Mouse (Mus musculus) liver, embryonic 15.5 days (tissue): ENCODE results near the gene Ccdc40. TPM values are rescaled to one million over a fixed set of nuclear protein-coding genes. Genes with fewer than 3 reads are reported as not detected.

Experiments used
- ATAC-seq: fragments of 200-750 bp; cut with Nextera tagmentation; 2 replicates; pipeline ENCODE4 v1.8.0; 2017; ENCODE audit warnings: moderate number of reproducible peaks, mild to moderate bottlenecking, moderate library complexity; ENCODE audit not compliant: insufficient read depth
- H3K27ac ChIP-seq: fragments of 300-500 bp; sonication (generic); replicated peaks from 2 replicates; pipeline ENCODE4 v1.5.1; 2015; ENCODE audit warnings: mild to moderate bottlenecking, inconsistent platforms
- H3K27me3 ChIP-seq: fragments of 300-500 bp; sonication (generic); 2 replicates; pipeline ENCODE4 v1.6.1; 2015; ENCODE audit warnings: mild to moderate bottlenecking, inconsistent platforms
- H3K36me3 ChIP-seq: fragments of 300-500 bp; sonication (generic); replicated peaks from 2 replicates; pipeline ENCODE4 v1.6.1; 2015; ENCODE audit warnings: moderate library complexity, mild to moderate bottlenecking, inconsistent platforms
- H3K4me1 ChIP-seq: fragments of 300-500 bp; sonication (generic); replicated peaks from 2 replicates; pipeline ENCODE4 v1.6.1; 2015; ENCODE audit warnings: inconsistent platforms
- H3K4me2 ChIP-seq: fragments of 300-500 bp; sonication (generic); 2 replicates; pipeline ENCODE4 v1.6.1; 2015; ENCODE audit warnings: moderate library complexity, mild to moderate bottlenecking, inconsistent platforms
- H3K4me3 ChIP-seq: fragments of 300-500 bp; sonication (generic); replicated peaks from 2 replicates; pipeline ENCODE4 v1.5.1; 2015; ENCODE audit warnings: mild to moderate bottlenecking, inconsistent platforms
- H3K9ac ChIP-seq: fragments of 300-500 bp; sonication (generic); 2 replicates; pipeline ENCODE4 v1.6.1; 2015; ENCODE audit warnings: moderate library complexity, mild to moderate bottlenecking, inconsistent platforms
- H3K9me3 ChIP-seq: fragments of 300-500 bp; sonication (generic); replicated peaks from 2 replicates; pipeline ENCODE4 v1.6.1; 2016; ENCODE audit warnings: inconsistent platforms
- WGBS: fragments of 180-500 bp; shearing (Covaris S2); methylation state at CpG from one replicate; pipeline ENCODE4 v1.1.7; 2015; ENCODE audit warnings: mixed read lengths; ENCODE audit not compliant: insufficient replicate concordance; 5-methylcytosine and 5-hydroxymethylcytosine counted together
- polyA plus RNA-seq: library from polyadenylated mRNA; unstranded; fragments of >200 nt; fragmentation: Nextera tagmentation; extraction: Ambion mirVana; gene quantifications from 2 replicates; pipeline ENCODE4 v1.2.1, GENCODE M21; 2015

Gene Ccdc40
- polyA plus RNA-seq, 1 experiment from 2014 or later, result 0.70 TPM

DNA sequence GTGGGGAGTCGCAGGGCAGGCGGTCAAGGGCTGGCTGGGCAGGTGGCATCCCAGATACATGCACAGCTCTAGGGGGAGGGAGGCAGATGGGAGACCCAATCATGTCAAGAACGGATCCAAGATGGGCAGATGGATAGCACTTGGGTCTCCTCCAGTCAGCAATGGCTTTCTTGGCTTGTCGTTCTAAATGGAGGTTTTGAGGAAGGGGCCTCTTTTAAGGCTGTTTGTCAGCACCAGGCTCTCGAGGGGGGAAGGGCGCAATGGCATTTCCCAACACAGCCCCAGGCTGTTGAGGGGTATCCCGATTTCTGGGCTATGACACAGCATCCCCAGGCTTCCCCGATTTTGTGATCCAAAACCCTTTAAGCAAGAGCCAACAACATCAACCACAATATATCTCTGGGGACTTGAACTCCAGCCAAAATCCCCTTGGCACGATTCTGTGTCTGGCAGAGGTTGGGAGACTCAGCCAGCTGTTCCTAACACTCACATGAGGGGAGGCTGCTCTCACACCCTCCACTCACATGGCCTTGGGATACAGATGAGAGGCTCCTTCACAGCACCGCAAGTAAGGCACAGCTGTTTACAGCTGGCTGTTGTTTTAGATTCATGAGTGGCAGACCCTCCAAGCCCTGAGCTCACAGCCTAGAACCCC is 18.9 kb upstream of the Ccdc40 start:
- H3K9ac ChIP-seq, result no peak overlapping the region
- H3K27ac ChIP-seq, result no peak overlapping the region
- no peak overlapping the region for H3K4me3 ChIP-seq
- no peaks in the 10 kb centered on the region for H3K36me3 ChIP-seq
- 69% methylated on average over 10 of the region's 10 CpGs for WGBS
- no peaks in the 10 kb centered on the region for H3K27me3 ChIP-seq
- H3K9me3 ChIP-seq, result no peaks in the 10 kb centered on the region
- H3K4me2 ChIP-seq, result no peak overlapping the region
- H3K4me1 ChIP-seq, result peaks cover 13% of the 10 kb centered on the region
- ATAC-seq, result no peak

DNA sequence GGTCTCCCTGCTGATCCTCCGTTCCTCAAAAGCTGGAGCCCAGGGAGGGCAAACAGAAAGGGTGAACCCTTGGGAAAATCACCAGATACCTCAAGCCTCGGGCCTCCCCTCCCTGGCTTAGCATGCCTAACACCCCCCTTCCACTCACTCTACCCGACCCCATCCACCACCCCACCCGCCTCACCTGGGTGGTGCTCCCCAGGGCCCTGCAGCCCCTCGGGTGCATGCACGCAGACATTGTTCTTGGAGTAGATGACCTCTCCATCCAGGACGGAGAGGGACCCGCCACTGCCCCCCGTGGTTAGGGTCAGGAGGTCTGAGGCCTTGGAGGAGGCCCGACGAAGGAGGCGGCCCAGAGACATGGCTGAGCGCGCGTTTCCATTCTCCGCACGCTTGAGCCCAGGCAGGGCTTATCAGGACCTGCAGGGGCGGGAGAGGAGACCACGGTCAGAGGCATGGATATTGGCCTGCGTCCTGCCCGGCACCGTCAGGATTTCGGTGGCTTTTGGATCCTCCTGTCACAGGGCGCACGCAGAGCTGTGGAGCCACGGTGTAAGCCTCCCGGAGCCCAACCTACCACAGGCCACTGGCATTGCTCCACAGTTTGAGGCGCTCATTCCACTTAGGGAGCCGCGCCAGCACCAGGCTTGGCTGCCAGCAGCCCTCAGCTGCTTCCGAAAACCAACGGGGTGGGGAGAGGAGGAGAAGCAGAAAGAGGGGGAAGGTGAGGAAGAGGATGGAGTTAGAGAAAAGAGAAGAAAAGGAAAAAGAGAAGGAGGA is 17.9 kb upstream of the Ccdc40 start:
- ATAC-seq, result no peak
- H3K27me3 ChIP-seq, result no peaks in the 10 kb centered on the region
- no peak overlapping the region for H3K4me3 ChIP-seq
- H3K9me3 ChIP-seq, result no peaks in the 10 kb centered on the region
- H3K4me1 ChIP-seq, result peaks cover 22% of the 10 kb centered on the region
- no peak overlapping the region for H3K27ac ChIP-seq
- no peaks in the 10 kb centered on the region for H3K36me3 ChIP-seq
- H3K9ac ChIP-seq, result no peak overlapping the region
- H3K4me2 ChIP-seq, result no peak overlapping the region
- 72% methylated on average over 32 of the region's 32 CpGs for WGBS

DNA sequence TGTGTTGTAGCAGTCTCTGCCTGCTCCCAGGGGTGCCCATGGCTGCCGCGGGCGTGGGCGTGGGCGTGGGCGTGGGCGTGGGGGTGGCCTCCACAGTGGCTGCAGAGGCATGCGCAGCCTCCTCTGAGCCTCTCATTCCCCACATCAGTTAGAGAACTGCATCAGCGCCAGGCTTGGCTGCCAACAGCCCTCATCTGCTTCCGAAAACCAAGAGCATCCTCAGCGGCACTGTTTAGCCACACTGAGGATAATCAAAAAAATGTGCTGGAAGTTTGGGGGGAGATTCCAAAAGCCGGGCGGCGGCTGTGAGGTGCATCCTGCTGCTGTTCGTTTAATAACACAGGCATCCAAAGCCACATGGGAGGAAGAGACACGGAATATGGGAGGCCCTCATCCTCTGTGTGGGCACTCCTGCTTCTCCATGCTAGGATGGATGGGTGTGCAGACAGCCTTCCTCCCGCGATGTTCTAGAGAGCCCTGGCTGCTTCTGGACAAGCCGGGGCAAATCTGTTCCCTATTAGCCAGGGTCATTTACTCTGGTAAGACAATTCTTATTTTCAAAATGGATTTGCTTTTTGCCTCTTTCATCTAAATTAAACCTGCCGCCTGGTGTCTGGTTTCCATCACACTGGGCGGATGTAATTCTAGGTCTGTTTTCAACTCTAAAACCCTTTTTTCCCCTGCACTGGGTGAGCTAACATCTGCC is 16.6 kb upstream of the Ccdc40 start:
- WGBS, result 80% methylated on average over 21 of the region's 21 CpGs
- H3K4me2 ChIP-seq, result no peak overlapping the region
- no peak for ATAC-seq
- H3K36me3 ChIP-seq, result no peaks in the 10 kb centered on the region
- H3K27me3 ChIP-seq, result no peaks in the 10 kb centered on the region
- no peaks in the 10 kb centered on the region for H3K9me3 ChIP-seq
- no peak overlapping the region for H3K4me3 ChIP-seq
- H3K4me1 ChIP-seq, result peaks cover 33% of the 10 kb centered on the region
- no peak overlapping the region for H3K27ac ChIP-seq
- no peak overlapping the region for H3K9ac ChIP-seq

DNA sequence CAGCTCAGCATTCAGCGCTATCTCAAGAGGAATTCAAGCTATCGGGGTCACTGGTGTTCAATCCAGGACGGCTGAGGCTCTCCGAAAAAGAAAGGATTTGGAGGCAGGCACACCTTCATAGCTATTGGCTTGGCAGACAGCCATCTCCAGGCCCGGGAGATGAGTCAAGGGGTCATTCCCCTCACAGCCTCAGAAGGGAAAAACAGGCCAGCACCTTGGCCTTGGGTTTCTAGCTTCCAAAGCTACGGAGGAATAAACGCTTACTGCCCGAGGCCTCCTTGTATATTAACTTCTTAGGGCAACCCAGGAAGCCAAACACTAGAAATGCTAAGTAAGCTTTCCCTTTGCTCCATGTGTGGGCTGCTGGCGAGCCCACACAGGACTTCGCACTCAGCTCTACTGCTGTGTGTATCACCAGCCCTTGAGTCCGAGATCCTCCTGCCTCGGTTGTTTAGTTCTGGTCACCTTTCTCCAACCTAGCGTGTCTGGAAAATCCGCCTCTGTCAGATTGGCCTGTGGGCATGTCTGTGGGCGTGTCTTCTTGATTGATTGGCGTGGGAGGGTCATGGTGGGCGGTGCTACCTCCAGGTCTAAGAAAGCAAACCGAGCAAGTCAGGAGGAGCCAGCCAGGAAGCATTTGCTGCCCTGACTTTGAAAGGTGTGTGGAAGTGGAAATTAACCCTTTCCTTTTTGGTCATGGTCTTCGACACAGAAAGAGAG is 15.0 kb upstream of the Ccdc40 start:
- H3K4me1 ChIP-seq, result peaks cover 33% of the 10 kb centered on the region
- H3K36me3 ChIP-seq, result no peaks in the 10 kb centered on the region
- no peak for ATAC-seq
- no peaks in the 10 kb centered on the region for H3K27me3 ChIP-seq
- WGBS, result 58% methylated on average over 19 of the region's 19 CpGs
- H3K4me2 ChIP-seq, result no peak overlapping the region
- no peak overlapping the region for H3K27ac ChIP-seq
- no peaks in the 10 kb centered on the region for H3K9me3 ChIP-seq
- no peak overlapping the region for H3K9ac ChIP-seq
- no peak overlapping the region for H3K4me3 ChIP-seq

DNA sequence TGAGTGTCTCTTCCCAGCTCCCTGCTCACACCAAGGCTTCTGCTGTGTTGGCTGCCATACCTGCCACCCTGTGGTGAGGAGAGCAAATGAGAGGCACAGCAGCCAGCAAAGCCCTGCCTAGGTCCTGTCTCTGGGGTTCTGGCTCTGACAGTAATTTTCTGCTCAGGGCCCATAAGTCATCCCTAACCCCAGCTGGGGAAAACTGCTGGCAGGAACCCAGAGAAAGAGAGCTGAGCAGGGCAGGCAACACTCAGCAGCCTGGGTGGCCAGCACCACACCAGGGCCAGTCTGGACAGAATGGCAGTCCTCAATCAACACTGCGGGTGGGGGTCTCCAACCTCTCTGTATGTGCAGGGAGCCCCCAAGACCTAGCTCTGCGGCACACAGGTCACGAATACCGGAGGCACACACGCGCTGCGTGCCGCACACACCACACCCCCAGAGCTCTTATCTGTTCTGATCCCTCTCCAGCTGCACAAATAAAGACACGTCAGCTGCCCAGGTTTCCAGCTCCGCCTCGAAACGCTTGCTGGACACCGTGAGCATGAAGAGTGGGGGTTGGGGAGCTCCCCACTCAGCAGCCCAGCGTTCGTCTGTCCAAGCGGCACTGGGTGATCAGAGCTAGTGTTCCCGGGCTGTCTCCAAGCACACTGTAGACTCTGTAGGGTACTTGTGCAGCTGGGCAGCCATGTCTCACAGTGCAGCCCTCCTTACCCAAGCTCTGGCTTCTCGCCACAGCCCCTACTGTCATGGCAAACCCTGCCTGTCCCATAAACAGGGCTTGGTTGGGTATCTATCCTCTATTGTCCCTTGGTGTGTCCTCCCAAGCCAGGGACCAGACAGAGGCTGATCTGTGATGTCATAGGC is 13.1 kb upstream of the Ccdc40 start:
- peak overlapping the region; percentile 79 for H3K27ac ChIP-seq
- peak; percentile 78 for ATAC-seq
- peak overlapping the region; percentile 12; the same call in 1 of the 2 replicates for H3K4me3 ChIP-seq
- no peaks in the 10 kb centered on the region for H3K9me3 ChIP-seq
- 8% methylated on average over 18 of the region's 18 CpGs for WGBS
- H3K4me2 ChIP-seq, result peak overlapping the region; percentile 61
- H3K4me1 ChIP-seq, result peaks cover 33% of the 10 kb centered on the region
- no peaks in the 10 kb centered on the region for H3K27me3 ChIP-seq
- H3K36me3 ChIP-seq, result no peaks in the 10 kb centered on the region
- peak overlapping the region; percentile 27; the same call in 1 of the 2 replicates for H3K9ac ChIP-seq

DNA sequence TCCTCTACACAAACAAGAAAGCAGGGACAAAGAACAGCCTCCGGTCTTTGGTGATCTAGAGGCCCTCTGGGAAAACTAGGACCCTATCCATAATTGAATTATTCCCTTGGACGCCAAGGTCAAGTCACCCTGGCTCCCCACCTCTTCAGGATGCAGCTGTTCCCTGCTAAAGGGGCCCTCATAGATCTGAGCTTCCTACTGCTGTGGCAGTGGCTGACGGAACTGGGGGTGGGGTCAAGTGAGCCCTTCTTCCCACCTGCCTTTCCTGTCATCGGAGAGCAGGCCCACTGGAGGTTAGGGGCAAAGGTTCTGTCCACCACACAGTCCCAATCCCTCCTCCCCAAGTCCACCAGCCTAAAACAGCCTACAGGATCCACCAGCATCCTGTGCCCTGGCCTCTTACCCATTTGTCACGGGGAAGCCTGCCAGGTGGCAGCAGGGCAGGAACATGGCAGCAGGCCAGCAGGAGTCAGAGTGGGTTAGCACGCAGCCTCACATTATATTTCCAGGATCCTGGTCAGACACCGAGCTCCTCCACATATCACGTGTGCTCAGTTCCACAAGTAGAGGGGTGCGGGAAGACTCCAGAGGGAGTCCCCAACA is 12.4 kb upstream of the Ccdc40 start:
- Histone ChIP-seq H3K9ac (no peak overlapping the region), H3K4me2 (peak overlapping the region; percentile 61), H3K9me3 (no peaks in the 10 kb centered on the region), H3K27ac (peak overlapping the region; percentile 78), H3K4me1 (peaks cover 33% of the 10 kb centered on the region), H3K4me3 (no peak overlapping the region), H3K27me3 (no peaks in the 10 kb centered on the region), H3K36me3 (no peaks in the 10 kb centered on the region)
- 32% methylated on average over 9 of the region's 9 CpGs for WGBS
- 0 out of 2 replicates have a peak, but pooled peaks have one; percentile 19 for ATAC-seq

DNA sequence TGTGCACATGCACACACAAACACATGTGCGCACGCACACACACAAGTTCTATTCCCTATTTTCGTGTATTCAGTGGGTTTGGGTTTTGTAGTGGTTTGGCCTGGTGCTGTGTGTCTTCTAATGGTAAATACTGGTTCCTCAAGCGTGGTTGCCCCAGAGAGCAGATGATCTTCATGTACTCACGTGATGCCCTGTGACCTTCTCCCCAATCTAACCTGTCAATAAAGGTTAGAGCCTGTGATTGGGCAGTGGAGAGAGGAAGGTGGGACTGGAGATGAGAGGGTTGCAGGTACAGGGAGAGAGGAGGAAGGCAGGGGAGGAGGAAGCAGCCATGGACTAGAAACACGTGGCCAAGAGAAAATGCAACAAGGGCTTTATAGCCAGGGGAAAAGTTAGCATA is 10.5 kb upstream of the Ccdc40 start:
- Histone ChIP-seq H3K27me3 (no peaks in the 10 kb centered on the region), H3K27ac (no peak overlapping the region), H3K9me3 (no peaks in the 10 kb centered on the region), H3K36me3 (no peaks in the 10 kb centered on the region), H3K4me1 (peaks cover 33% of the 10 kb centered on the region), H3K9ac (no peak overlapping the region), H3K4me2 (no peak overlapping the region), H3K4me3 (no peak overlapping the region)
- no peak for ATAC-seq
- WGBS, result 60% methylated on average over 6 of the region's 6 CpGs

DNA sequence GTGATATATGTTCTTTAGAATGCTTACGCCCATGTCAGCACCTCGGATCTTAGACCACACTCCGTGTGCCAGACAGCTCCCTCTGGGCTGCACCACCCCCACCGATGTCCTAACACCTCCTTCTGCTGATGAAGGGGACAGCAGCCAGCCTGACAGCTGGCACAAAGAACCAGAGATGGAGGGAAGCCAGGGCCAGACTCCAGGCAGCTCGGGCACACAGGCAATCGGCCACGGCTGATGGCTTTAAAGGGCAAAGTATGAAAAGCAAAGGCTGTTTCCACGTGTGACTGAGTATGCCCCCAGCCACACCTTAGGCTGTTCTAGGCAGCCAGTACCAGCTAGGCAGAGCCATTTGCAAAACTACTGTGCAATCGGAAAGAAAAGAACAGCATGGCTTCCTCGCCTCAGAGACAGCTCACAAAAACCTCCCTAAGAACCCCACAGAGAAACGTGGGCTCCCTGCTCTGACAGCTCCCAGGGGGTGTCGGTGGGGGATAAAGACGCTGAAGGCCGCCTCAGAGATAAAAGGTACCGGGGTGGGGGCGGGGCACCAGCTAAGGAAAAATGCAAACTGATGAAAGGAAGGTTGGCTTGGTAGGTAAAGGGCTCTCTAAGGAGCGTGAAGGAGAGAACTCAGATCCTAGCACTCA is 8.4 kb upstream of the Ccdc40 start:
- Histone ChIP-seq H3K4me1 (peaks cover 17% of the 10 kb centered on the region), H3K9ac (no peak overlapping the region), H3K27me3 (no peaks in the 10 kb centered on the region), H3K4me2 (no peak overlapping the region), H3K27ac (no peak overlapping the region), H3K4me3 (no peak overlapping the region), H3K36me3 (no peaks in the 10 kb centered on the region), H3K9me3 (no peaks in the 10 kb centered on the region)
- WGBS, result 41% methylated on average over 17 of the region's 17 CpGs
- ATAC-seq, result no peak

DNA sequence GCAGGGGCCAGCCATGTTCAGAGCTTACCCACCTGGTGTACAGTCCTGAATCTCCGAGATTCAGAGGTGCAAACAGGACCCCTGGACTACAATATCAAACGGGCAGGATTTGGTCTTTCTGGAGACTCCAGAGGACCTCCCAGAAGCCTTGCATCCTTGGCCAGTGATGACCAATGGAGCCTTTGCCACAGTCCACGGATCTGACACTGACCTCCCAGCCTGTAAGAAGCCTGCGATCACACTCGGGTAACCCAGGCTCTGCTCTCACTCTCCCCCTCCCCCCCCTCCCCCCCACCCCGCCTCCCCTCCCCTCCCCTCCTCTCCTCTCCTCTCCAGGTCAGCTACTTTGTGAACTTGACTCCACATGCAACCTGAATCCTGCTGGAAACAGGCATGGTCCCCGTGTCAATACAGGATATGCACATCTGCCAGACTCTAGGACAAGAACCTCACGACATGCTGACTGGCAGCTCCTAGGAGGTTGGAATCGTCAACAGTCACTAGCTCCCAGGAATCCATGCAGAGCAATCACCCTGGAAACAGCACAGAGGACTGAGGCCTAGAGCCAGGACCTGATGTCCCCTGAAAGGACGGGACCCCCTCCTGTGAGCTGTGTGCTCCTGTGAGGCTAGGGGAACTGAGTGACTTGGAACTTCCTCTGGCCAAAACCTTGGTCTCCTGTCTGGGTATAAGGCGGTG is 6.4 kb upstream of the Ccdc40 start:
- Histone ChIP-seq H3K4me2 (no peak overlapping the region), H3K9me3 (no peaks in the 10 kb centered on the region), H3K27me3 (peaks cover 10% of the 10 kb centered on the region), H3K27ac (no peak overlapping the region), H3K4me3 (no peak overlapping the region), H3K4me1 (no peaks in the 10 kb centered on the region), H3K36me3 (no peaks in the 10 kb centered on the region), H3K9ac (no peak overlapping the region)
- 52% methylated on average over 10 of the region's 11 CpGs for WGBS
- ATAC-seq, result no peak
